Mouse (Mus musculus) kidney, embryonic 14.5 days (tissue): Measurements from ENCODE around the gene Repin1. TPM values are rescaled to one million over a fixed set of nuclear protein-coding genes. Genes with fewer than 3 reads are reported as not detected.
"Not testable (repeated sequence)": the region's sequence is repeated elsewhere in the genome, so short reads cannot be mapped to it uniquely, and the experiment has no call there.

ENCODE experiments used
- ATAC-seq: fragments of 200-750 bp; cut with Nextera tagmentation; 2 replicates; pipeline ENCODE4 v1.8.0; 2017; ENCODE audit warnings: moderate number of reproducible peaks, mild to moderate bottlenecking, moderate TSS enrichment, moderate library complexity; ENCODE audit not compliant: low FRiP score, low TSS enrichment
- H3K27ac ChIP-seq: fragments of 300-500 bp; sonication (generic); 2 replicates; pipeline ENCODE4 v1.5.1; 2014; ENCODE audit warnings: low read depth, mild to moderate bottlenecking, low read length, moderate library complexity, mixed read lengths
- H3K27me3 ChIP-seq: fragments of 300-500 bp; sonication (generic); 2 replicates; pipeline ENCODE4 v1.6.1; 2014; ENCODE audit warnings: mild to moderate bottlenecking, low read length; ENCODE audit not compliant: control insufficient read depth, insufficient read depth
- H3K36me3 ChIP-seq: fragments of 300-500 bp; sonication (generic); 2 replicates; pipeline ENCODE4 v1.6.1; 2014; ENCODE audit warnings: low read length, mixed read lengths; ENCODE audit not compliant: control insufficient read depth, insufficient read depth
- H3K4me1 ChIP-seq: fragments of 300-500 bp; sonication (generic); 2 replicates; pipeline ENCODE4 v1.6.1; 2014; ENCODE audit warnings: low read length, mixed read lengths; ENCODE audit not compliant: control insufficient read depth, insufficient read depth
- H3K4me2 ChIP-seq: fragments of 300-500 bp; sonication (generic); replicated peaks from 2 replicates; pipeline ENCODE4 v1.6.1; 2014; ENCODE audit warnings: low read depth, mild to moderate bottlenecking, low read length
- H3K4me3 ChIP-seq: fragments of 300-500 bp; sonication (generic); 2 replicates; pipeline ENCODE4 v1.5.1; 2014; ENCODE audit warnings: mild to moderate bottlenecking, low read length
- H3K9ac ChIP-seq: fragments of 300-500 bp; sonication (generic); 2 replicates; pipeline ENCODE4 v1.6.1; 2014; ENCODE audit warnings: low read depth, mild to moderate bottlenecking, low read length, moderate library complexity
- H3K9me3 ChIP-seq: fragments of 300-500 bp; sonication (generic); 2 replicates; pipeline ENCODE4 v1.6.1; 2016; ENCODE audit warnings: low read length; ENCODE audit not compliant: control insufficient read depth
- WGBS: fragments of 180-500 bp; shearing (Covaris S2); extraction: QIAGEN DNeasy Blood & Tissue Kit; methylation state at CpG from one replicate; pipeline ENCODE4 v1.1.7; 2014; 5-methylcytosine and 5-hydroxymethylcytosine counted together
- polyA plus RNA-seq: library from polyadenylated mRNA; unstranded; fragments of >200 nt; fragmentation: Nextera tagmentation; extraction: Ambion mirVana; gene quantifications from 2 replicates; pipeline ENCODE4 v1.2.1, GENCODE M21; 2014

The Repin1 gene
- polyA plus RNA-seq, 1 experiment from 2014 or later = 47.0 TPM

DNA sequence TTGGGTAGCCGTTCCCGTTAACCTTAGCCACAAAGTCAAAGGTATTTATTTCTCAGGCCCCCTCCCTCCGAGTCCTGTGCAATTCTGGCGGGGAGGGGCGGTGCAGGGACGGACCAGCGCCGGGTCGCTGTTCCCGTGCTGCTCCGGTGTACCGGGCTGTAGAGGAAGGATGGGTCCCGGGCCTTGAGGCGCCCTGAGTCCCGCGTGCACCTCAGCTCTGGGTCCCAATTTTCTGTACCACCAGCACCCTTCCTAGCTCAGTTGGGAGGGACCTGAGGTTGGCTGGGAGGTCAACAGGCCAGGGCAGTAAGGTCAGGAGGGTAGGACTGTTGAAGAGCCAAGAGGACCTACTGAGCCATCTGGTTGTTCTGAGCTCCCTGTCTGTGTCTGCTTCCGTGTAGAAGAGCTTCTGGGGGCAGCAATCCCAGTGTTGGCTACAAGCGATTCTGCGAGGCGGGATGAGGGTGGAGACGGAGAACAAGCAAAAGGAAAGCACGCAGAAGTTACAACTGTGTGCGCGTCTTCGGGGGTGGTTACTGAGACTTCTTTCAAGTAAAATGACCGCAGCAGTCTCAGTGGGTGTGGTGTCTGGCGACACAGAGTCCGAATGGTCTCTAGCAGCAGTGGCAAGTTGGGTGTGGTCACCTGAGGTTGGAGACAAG lies 8.5 kb downstream of the Repin1 start:
- 1% methylated on average over 27 of the region's 28 CpGs for WGBS
- H3K36me3 ChIP-seq = peaks cover 28% of the 10 kb centered on the region
- H3K9me3 ChIP-seq = peaks cover 11% of the 10 kb centered on the region
- H3K4me2 ChIP-seq = peak overlapping the region; percentile 51
- peak overlapping the region; percentile 75 for H3K9ac ChIP-seq
- peaks cover 7% of the 10 kb centered on the region for H3K4me1 ChIP-seq
- H3K27me3 ChIP-seq = no peaks in the 10 kb centered on the region
- ATAC-seq = peak; percentile 82
- H3K4me3 ChIP-seq = peak overlapping the region; percentile 76
- H3K27ac ChIP-seq = peak overlapping the region; percentile 3; the same call in 1 of the 2 replicates

DNA sequence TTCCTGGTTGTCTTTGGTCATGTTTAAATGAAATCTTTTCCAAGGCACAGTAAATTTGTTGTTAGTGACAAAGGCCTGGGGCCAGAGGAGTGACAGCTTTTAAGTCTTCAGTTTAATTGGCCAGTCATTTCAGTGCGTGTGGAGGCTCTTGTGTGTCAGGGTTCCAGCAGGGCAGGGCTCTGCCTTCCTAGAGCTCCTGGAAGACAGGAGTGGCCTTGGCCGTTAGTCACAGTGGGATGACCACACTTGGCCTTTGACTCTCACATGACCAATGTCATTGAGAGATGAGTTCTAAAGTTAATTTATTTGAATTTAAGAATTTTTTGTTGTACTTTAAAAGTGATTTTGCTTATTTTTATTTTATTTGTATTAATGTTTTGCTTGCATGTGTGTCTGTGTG lies 14.4 kb downstream of the Repin1 start:
- Histone ChIP-seq H3K4me3 (no peak overlapping the region), H3K27me3 (no peaks in the 10 kb centered on the region), H3K36me3 (no peaks in the 10 kb centered on the region), H3K9me3 (no peaks in the 10 kb centered on the region), H3K4me2 (no peak overlapping the region), H3K4me1 (no peaks in the 10 kb centered on the region), H3K27ac (no peak overlapping the region), H3K9ac (no peak overlapping the region)
- WGBS = 35% methylated on average over 2 of the region's 2 CpGs
- no peak for ATAC-seq

DNA sequence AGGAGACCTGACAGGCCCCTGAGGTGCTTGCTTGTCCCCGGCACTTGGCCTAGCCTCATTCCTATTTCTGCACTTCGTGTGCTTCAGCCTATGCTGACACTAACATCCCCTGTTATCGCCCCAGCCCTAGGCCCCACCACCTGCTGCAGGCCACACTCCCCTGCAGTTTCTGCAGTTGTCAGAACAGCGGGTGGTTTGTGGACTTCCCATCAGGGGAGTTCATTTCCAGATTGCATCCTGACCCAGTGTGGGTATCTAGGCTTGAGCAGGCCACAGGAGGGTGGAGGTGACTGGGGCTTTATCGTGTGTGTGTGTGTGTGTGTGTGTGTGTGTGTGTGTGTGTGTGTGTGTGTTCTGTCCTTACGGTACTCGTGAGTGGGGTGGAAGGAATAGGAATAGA lies 15.8 kb downstream of the Repin1 start:
- Histone ChIP-seq H3K4me1 (no peaks in the 10 kb centered on the region), H3K4me2 (no peak overlapping the region), H3K27ac (no peak overlapping the region), H3K27me3 (no peaks in the 10 kb centered on the region), H3K36me3 (no peaks in the 10 kb centered on the region), H3K9ac (no peak overlapping the region), H3K9me3 (no peaks in the 10 kb centered on the region), H3K4me3 (no peak overlapping the region)
- 67% methylated on average over 7 of the region's 7 CpGs for whole genome bisulfite sequencing
- no peak for ATAC-seq

DNA sequence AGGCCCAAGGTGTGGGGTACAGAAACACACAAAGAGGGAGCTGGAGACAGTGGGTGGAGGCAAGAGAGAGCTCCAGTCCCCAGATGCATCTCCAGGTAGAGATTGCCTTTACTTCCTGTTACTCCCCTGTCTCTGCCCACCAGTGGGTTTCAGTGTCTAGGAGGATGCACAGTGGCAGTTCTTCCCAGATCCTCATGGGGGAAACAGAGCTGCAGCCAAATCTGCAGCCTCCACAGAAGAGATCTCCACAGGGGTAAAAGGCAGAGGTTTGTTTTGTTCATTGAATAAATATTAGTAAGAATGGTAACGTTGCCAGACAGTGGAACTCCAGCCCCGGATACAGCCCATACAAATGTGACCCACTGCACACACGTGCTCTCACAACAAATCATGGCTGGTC lies 17.0 kb downstream of the Repin1 start:
- no peak overlapping the region for H3K4me2 ChIP-seq
- no peaks in the 10 kb centered on the region for H3K9me3 ChIP-seq
- no peaks in the 10 kb centered on the region for H3K4me1 ChIP-seq
- 89% methylated on average over 3 of the region's 3 CpGs for WGBS
- H3K9ac ChIP-seq = no peak overlapping the region
- no peaks in the 10 kb centered on the region for H3K36me3 ChIP-seq
- no peak for ATAC-seq
- no peak overlapping the region for H3K27ac ChIP-seq
- H3K27me3 ChIP-seq = no peaks in the 10 kb centered on the region
- H3K4me3 ChIP-seq = no peak overlapping the region

DNA sequence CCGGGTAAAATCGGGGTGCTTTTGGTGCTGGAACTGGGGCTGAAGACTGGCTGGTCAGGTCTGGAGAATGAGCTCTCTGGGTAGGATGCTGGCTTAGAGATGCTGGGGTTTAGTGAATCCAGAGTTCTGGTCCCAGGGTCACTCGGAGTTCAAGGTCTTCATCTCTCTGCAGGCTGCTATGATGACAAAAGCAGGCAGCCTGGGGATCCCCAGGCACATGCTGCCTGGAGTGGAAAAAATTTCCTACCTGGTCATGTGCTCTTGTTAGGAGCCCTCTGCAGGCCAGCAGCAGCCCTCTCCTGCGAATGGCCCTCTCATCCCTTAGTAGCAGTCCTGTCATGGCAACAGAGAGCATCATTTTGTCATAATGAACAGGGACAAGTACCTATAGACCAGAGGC lies 19.8 kb downstream of the Repin1 start:
- WGBS = 95% methylated on average over 4 of the region's 4 CpGs
- Histone ChIP-seq H3K4me1 (no peaks in the 10 kb centered on the region), H3K27ac (no peak overlapping the region), H3K9ac (no peak overlapping the region), H3K36me3 (no peaks in the 10 kb centered on the region; the same call in 1 of the 2 replicates), H3K4me2 (no peak overlapping the region), H3K4me3 (no peak overlapping the region), H3K27me3 (no peaks in the 10 kb centered on the region), H3K9me3 (no peaks in the 10 kb centered on the region)
- ATAC-seq = no peak

DNA sequence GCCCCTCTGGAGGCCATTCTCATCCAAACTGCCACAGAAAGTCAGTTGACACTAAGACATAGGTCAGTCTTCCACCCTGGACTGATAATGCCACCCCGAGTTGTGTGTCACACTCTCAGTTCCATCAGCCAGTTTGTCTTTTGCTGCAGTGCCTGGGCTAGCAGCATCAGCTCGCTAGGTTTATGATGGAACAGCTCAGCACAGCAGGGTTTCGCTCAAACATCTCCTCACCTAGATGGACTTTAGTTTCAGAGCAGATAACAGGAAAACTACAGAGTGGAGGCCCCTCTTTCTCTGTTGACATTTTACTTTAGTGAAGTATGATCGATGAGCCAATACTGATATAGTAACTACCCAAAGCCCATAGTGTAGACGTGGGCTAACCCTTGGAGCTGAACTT lies 21.1 kb downstream of the Repin1 start:
- WGBS = 93% methylated on average over 5 of the region's 5 CpGs
- H3K27me3 ChIP-seq = no peaks in the 10 kb centered on the region
- H3K4me1 ChIP-seq = no peaks in the 10 kb centered on the region
- ATAC-seq = no peak
- H3K36me3 ChIP-seq = peaks cover 8% of the 10 kb centered on the region
- no peak overlapping the region for H3K9ac ChIP-seq
- no peak overlapping the region for H3K4me3 ChIP-seq
- H3K27ac ChIP-seq = no peak overlapping the region
- no peaks in the 10 kb centered on the region for H3K9me3 ChIP-seq
- H3K4me2 ChIP-seq = no peak overlapping the region

DNA sequence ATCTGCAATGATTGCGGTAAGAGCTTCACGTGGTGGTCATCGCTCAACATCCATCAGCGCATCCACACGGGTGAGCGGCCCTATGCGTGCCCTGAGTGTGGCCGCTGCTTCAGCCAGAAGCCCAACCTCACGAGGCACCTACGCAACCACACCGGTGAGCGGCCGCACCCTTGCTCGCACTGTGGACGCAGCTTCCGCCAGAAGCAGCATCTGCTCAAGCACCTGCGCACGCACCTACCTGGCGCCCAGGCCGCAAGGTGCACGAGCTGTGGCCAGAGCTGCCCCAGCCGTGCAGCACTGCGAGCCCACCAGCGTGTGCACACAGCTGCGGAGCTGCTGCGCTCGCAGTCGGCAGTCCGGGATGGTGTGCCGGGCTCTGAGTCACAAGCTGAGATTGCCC lies 26.3 kb downstream of the Repin1 start:
- no peak for ATAC-seq
- WGBS = 95% methylated on average over 30 of the region's 30 CpGs
- Histone ChIP-seq H3K27me3 (no peaks in the 10 kb centered on the region), H3K4me2 (no peak overlapping the region), H3K9me3 (no peaks in the 10 kb centered on the region), H3K27ac (no peak overlapping the region), H3K36me3 (peaks cover 23% of the 10 kb centered on the region), H3K4me3 (no peak overlapping the region), H3K9ac (no peak overlapping the region), H3K4me1 (no peaks in the 10 kb centered on the region)

DNA sequence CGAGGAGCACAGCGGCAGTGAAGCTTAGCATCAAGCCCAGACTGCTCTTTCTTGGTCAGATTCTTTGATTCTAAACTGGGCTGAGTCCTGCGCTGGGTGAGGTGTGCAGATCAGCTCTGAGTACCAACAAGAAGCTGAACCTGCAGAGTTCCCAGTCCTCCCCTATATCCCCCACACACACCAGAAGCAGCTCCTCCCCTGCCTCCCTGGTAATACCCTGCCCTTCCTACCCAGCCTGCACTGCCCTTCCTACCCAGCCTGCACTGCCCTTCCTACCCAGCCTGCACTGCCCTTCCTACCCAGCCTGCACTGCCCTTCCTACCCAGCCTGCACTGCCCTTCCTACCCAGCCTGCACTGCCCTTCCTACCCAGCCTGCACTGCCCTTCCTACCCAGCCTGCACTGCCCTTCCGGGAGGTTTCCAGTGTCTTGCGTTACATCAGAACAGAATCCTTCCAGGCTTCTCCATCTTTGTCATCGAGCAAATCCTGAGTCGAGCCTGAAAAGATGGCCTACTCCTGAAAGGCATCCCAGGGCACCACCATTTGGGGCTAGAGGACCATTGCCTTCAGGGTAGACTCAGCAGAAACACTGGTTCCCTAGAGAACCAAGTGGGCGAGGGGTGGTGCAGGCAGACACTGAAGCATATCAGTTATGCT lies 28.6 kb downstream of the Repin1 start:
- WGBS = 87% methylated on average over 8 of the region's 8 CpGs
- not testable (repeated sequence) for ATAC-seq, H3K9ac ChIP-seq, H3K27ac ChIP-seq, H3K4me1 ChIP-seq, H3K4me3 ChIP-seq, H3K27me3 ChIP-seq, H3K9me3 ChIP-seq, H3K4me2 ChIP-seq
- peaks cover 23% of the 10 kb centered on the region for H3K36me3 ChIP-seq

DNA sequence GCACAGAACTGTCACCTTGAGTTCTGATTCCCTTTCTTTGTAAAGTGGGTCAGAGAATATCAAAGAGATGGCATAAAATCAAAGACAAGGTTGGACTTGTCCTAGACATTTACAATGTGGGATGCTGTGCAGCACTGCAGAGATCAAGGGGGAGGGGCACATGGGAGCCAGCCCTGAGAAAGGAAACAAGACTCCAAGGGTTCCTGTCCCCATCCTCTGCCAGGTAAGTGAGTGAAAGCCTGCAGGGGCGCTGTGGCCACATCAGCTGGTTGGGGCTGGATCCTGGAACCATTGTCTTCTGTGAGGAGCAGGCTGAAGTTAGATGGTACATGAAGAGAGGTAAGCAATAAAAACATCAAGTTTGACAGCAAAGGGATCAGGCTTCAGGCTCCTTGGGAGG lies 29.8 kb downstream of the Repin1 start:
- ATAC-seq = no peak
- H3K4me3 ChIP-seq = no peak overlapping the region

More for the DNA sequence above, 29.8 kb downstream of the Repin1 start:
- WGBS = 35% methylated on average over 1 of the region's 1 CpGs
- Histone ChIP-seq H3K9ac (no peak overlapping the region), H3K4me1 (0 out of 2 replicates have a peak, but pooled peaks cover 9% of the 10 kb centered on the region), H3K4me2 (no peak overlapping the region), H3K27me3 (peaks cover 7% of the 10 kb centered on the region), H3K36me3 (peaks cover 23% of the 10 kb centered on the region), H3K9me3 (no peaks in the 10 kb centered on the region), H3K27ac (no peak overlapping the region)
